9 mouse cellular contexts compared by ENCODE assay signal in genomic region chr12:79949101-79949824, GRCm38 (mm10).
DNase-seq lines count a peak whose midpoint lies in the region; ATAC-seq and TF ChIP-seq lines count a peak whose summit lies in the region.
"Had no signal": no experiment of that assay in that cellular context is flagged by ENCODE, and none has a peak within 500 bp of the region (broad histone marks: within the 10 kb centered on the region; RNA-seq: fewer than 3 reads in every experiment).

No protein-coding gene starts in this region.

- no peaks in the 10 kb centered on the region for H3K36me3 ChIP-seq in intestine, embryonic 16.5 days (ENCODE audit: control insufficient read depth, insufficient read depth, low read length)

- no peaks in the 10 kb centered on the region for H3K9me3 ChIP-seq in intestine, embryonic 16.5 days (ENCODE audit: control insufficient read depth, low read length)

- peak; percentile 72 for ATAC-seq in intestine, embryonic 16.5 days

- no peak for TF ChIP-seq CTCF in left cerebral cortex, adult 2 months (IDR thresholded peaks at IDR 0.05)

- WGBS in intestine, embryonic 16.5 days: 36% methylated on average over 14 of the region's 14 CpGs

- no peak overlapping the region for H3K27ac ChIP-seq in left cerebral cortex, adult 2 months
- peak overlapping the region; percentile 89 for H3K27ac ChIP-seq in intestine, embryonic 16.5 days (ENCODE audit: low read length)

- DNase-seq in left cerebral cortex, postnatal 4 days: peak; percentile 50
- DNase-seq in left cerebral cortex, adult 2 months (ENCODE audit: extremely low spot score in 1 of 2, low spot score in 2 of 2): no peak
- DNase-seq in heart, adult 11 months: peak; percentile 99
- peak; percentile 67 for DNase-seq in lung, postnatal 14 days
- DNase-seq in yolk sac, embryonic 10.5 days (ENCODE audit: low spot score): peak; percentile 60
- no peak for DNase-seq in left cerebral cortex, postnatal 25 days (ENCODE audit: low spot score in 2 of 2)
- DNase-seq in cerebellum, adult 18-20 months: no peak

- no peak overlapping the region for H3K4me2 ChIP-seq in intestine, embryonic 16.5 days (ENCODE audit: low read depth, low read length)

- H3K9ac ChIP-seq in intestine, embryonic 16.5 days (ENCODE audit: low read depth, low read length): no peak overlapping the region

- peaks cover 58% of the 10 kb centered on the region for H3K4me1 ChIP-seq in intestine, embryonic 16.5 days (ENCODE audit: control insufficient read depth, insufficient read depth, low read length)

- no peak overlapping the region for H3K4me3 ChIP-seq in left cerebral cortex, adult 2 months
- H3K4me3 ChIP-seq in intestine, embryonic 16.5 days (ENCODE audit: low read length): no peak overlapping the region
- H3K4me3 ChIP-seq: erythroblast, embryonic 14.5 days had no signal

- H3K27me3 ChIP-seq in intestine, embryonic 16.5 days (replicated peaks; ENCODE audit: control insufficient read depth, insufficient read depth, low read length): no peaks in the 10 kb centered on the region

- intact Hi-C loops in left cerebral cortex, postnatal 4 days (cut with DNase I): no loop called here
- intact Hi-C loops in left cerebral cortex, adult 2 months (cut with DNase I): no loop called here
- intact Hi-C loops in left cerebral cortex, postnatal 25 days (cut with DNase I): no loop called here

Comparison
In these comparisons a context has a peak if more than half of its experiments do, and no peak if none do; other contexts are left out.
1. DNase-seq: peak in left cerebral cortex, postnatal 4 days (single experiment), heart, adult 11 months (single experiment), lung, postnatal 14 days (single experiment) and yolk sac, embryonic 10.5 days (single experiment); none in left cerebral cortex, adult 2 months (0 of 2), left cerebral cortex, postnatal 25 days (0 of 2) and cerebellum, adult 18-20 months (0 of 2).